Mouse (Mus musculus) limb, embryonic 11.5 days (tissue): ENCODE measurements around the gene C1s2. TPM values are rescaled to one million over a fixed set of nuclear protein-coding genes. Genes with fewer than 3 reads are reported as not detected.
"Not testable (repeated sequence)": the region's sequence is repeated elsewhere in the genome, so short reads cannot be mapped to it uniquely, and the experiment has no call there.

Experiments used
- ATAC-seq: fragments of 200-750 bp; cut with Nextera tagmentation; 2 replicates; pipeline ENCODE4 v1.8.0; 2017; ENCODE audit warnings: low read depth; ENCODE audit not compliant: insufficient number of reproducible peaks, low FRiP score, low TSS enrichment
- DNase-seq: peaks from one replicate; pipeline ENCODE4 v3.0.0-alpha.2; 2015; ENCODE audit warnings: low spot score
- H3K27ac ChIP-seq: fragments of 300-500 bp; sonication (generic); replicated peaks from 2 replicates; pipeline ENCODE4 v1.5.1; 2014; ENCODE audit warnings: low read depth, mild to moderate bottlenecking, low read length
- H3K27me3 ChIP-seq: fragments of 300-500 bp; sonication (generic); 2 replicates; pipeline ENCODE4 v1.6.1; 2014; ENCODE audit warnings: mild to moderate bottlenecking, low read length, mixed read lengths; ENCODE audit not compliant: control insufficient read depth, insufficient read depth
- H3K36me3 ChIP-seq: fragments of 300-500 bp; sonication (generic); 2 replicates; pipeline ENCODE4 v1.6.1; 2014; ENCODE audit warnings: mild to moderate bottlenecking, low read length, moderate library complexity, mixed read lengths; ENCODE audit not compliant: control insufficient read depth, insufficient read depth
- H3K4me1 ChIP-seq: fragments of 300-500 bp; sonication (generic); 2 replicates; pipeline ENCODE4 v1.6.1; 2014; ENCODE audit warnings: low read length, mixed read lengths; ENCODE audit not compliant: control insufficient read depth, insufficient read depth
- H3K4me2 ChIP-seq: fragments of 300-500 bp; sonication (generic); 2 replicates; pipeline ENCODE4 v1.6.1; 2014; ENCODE audit warnings: low read depth, mild to moderate bottlenecking, moderate library complexity; ENCODE audit not compliant: severe bottlenecking
- H3K4me3 ChIP-seq: fragments of 300-500 bp; sonication (generic); 2 replicates; pipeline ENCODE4 v1.5.1; 2014; ENCODE audit warnings: low read depth, low read length
- H3K9ac ChIP-seq: fragments of 300-500 bp; sonication (generic); 2 replicates; pipeline ENCODE4 v1.6.1; 2014; ENCODE audit warnings: mild to moderate bottlenecking, low read length
- H3K9me3 ChIP-seq: fragments of 300-500 bp; sonication (generic); 2 replicates; pipeline ENCODE4 v1.6.1; 2016; ENCODE audit warnings: low read length; ENCODE audit not compliant: control insufficient read depth
- WGBS: fragments of 180-500 bp; shearing (Covaris S2); extraction: QIAGEN DNeasy Blood & Tissue Kit; methylation state at CpG from one replicate; pipeline ENCODE4 v1.1.7; 2014; 5-methylcytosine and 5-hydroxymethylcytosine counted together
- polyA plus RNA-seq: library from polyadenylated mRNA; unstranded; fragments of >200 nt; fragmentation: Nextera tagmentation; extraction: Ambion mirVana; gene quantifications from 2 replicates; pipeline ENCODE4 v1.2.1, GENCODE M21; 2014

C1s2 gene
- polyA plus RNA-seq, 1 experiment from 2014 or later = not detected

DNA sequence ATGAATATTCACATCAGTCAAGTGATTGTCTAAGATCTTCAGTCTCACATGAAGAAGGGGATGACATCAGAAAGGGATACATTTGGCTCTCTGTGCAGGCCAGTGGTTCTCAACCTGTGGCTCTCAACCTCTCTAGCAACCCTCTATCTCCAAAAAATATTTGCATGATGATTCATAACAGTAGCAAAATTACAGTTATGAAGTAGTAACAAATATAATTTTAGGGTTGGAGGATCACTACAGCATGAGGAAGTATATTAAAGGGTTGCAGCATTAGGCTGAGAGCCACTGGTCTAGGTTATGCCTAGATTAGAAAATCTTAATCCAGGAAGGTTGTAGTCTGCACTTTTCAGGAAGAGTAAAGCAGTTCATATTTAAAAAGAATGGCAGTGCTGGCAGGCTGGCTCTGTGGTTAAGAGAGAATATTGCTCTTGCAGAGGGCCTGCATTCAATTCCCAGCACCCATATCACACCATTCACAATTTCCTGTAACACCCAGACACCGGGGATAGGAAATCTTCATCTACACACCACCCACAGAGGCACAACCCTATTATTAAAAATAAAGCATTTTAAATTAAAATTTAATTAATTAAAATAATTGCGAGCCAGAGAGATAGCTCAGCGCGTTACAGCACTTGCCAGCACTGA lies 25.4 kb upstream of the C1s2 start:
- Histone ChIP-seq H3K27me3 (no peaks in the 10 kb centered on the region), H3K36me3 (no peaks in the 10 kb centered on the region), H3K27ac (no peak overlapping the region), H3K9ac (no peak overlapping the region), H3K4me3 (no peak overlapping the region), H3K9me3 (no peaks in the 10 kb centered on the region), H3K4me1 (no peaks in the 10 kb centered on the region), H3K4me2 (no peak overlapping the region)
- 94% methylated on average over 4 of the region's 4 CpGs for WGBS
- ATAC-seq = no peak
- DNase-seq = no peak

DNA sequence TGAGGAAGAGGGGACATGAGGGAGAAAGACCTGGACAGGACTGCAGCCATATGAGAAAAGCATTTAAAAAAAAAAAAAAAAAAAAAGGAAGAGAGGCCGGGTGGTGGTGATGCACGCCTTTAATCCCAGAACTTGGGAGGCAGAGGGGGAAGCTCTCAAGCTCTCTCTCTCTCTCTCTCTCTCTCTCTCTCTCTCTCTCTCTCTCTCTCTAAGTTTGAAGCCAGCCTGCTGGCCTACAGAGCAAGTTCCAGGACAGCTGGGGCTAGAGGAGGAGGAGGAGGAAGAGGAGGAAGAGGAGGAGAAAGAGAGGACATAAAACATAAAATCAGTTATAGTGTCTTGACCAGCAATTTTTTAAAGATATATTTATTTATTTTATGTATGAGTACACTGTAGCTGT lies 22.2 kb upstream of the C1s2 start:
- H3K27ac ChIP-seq = no peak overlapping the region
- ATAC-seq (no peak), DNase-seq (no peak)
- WGBS = 80% methylated on average over 2 of the region's 2 CpGs
- 0 out of 2 replicates have a peak, but pooled peaks cover 2% of the 10 kb centered on the region for H3K9me3 ChIP-seq
- H3K4me1 ChIP-seq = no peaks in the 10 kb centered on the region
- no peak overlapping the region for H3K4me3 ChIP-seq
- no peaks in the 10 kb centered on the region for H3K27me3 ChIP-seq
- H3K4me2 ChIP-seq = no peak overlapping the region
- no peaks in the 10 kb centered on the region for H3K36me3 ChIP-seq
- no peak overlapping the region for H3K9ac ChIP-seq

DNA sequence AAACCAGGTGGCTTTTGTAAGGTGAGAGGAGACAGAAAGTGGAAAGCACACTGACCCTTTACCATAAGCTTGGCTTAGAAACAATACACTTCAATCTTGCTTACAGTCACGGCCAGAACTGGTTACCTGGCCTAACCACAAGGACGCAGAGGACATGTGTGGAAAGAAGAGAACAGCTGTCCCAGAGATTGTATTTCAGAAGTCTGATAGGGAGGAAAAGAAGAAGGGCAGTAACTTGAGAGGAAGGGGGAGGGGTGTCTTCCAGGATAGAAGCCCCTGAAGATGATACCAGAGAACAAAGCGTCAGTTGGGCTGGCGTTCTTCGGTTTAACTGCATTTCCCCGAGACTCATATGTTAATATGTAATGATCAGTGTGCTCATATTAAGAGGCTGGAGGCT lies 20.0 kb upstream of the C1s2 start:
- ATAC-seq (no peak), DNase-seq (no peak)
- WGBS = 71% methylated on average over 6 of the region's 6 CpGs
- H3K4me1 ChIP-seq = no peaks in the 10 kb centered on the region
- no peak overlapping the region for H3K4me2 ChIP-seq
- H3K27ac ChIP-seq = no peak overlapping the region
- H3K9ac ChIP-seq = no peak overlapping the region
- no peaks in the 10 kb centered on the region for H3K27me3 ChIP-seq
- 0 out of 2 replicates have a peak, but pooled peaks cover 2% of the 10 kb centered on the region for H3K9me3 ChIP-seq
- H3K36me3 ChIP-seq = no peaks in the 10 kb centered on the region
- H3K4me3 ChIP-seq = no peak overlapping the region

DNA sequence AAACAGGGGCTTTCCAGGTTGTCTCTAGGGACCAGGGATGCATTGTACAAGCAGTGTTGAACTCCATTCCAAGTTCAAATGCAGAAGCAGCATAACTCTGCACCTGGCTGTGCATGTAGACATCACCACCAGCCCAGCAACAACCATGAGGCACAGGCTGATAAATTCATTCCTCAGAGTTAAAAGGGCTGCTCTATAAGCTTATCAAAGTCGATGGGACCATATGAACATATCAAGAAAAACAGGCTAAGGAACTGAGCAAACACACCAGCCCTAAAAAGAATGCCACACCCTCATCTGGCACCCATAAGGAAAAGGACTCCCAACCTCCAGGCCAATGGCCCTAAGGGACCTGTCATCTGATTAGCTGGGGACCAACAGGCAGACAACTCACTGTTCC lies 10.5 kb upstream of the C1s2 start:
- no peaks in the 10 kb centered on the region for H3K27me3 ChIP-seq
- no peak overlapping the region for H3K9ac ChIP-seq
- ATAC-seq = no peak
- no peaks in the 10 kb centered on the region for H3K4me1 ChIP-seq
- no peak overlapping the region for H3K4me3 ChIP-seq
- no peak overlapping the region for H3K27ac ChIP-seq
- WGBS = 83% methylated on average over 1 of the region's 1 CpGs
- H3K4me2 ChIP-seq = no peak overlapping the region
- H3K9me3 ChIP-seq = no peaks in the 10 kb centered on the region
- no peaks in the 10 kb centered on the region for H3K36me3 ChIP-seq
- no peak for DNase-seq

DNA sequence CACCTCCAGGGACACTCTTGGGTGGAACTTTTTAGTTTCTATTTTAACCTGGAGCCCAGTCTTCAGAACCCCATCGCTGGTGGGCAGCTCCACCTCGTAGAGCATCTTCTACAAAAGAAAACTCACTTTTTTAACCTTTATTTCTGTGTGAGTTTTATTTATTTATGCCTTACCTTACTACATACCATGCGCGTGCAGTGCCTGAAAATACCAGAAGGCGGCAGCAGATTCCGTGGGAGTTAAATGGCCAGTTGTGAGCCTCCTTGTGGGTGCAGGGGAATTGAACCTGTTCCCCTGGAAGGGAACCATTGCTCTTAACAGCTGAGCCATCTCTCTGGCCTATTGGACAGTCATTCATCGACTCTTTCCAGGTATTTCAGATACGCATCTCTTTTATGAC lies 5.1 kb upstream of the C1s2 start:
- peak; percentile 76 for DNase-seq

DNA sequence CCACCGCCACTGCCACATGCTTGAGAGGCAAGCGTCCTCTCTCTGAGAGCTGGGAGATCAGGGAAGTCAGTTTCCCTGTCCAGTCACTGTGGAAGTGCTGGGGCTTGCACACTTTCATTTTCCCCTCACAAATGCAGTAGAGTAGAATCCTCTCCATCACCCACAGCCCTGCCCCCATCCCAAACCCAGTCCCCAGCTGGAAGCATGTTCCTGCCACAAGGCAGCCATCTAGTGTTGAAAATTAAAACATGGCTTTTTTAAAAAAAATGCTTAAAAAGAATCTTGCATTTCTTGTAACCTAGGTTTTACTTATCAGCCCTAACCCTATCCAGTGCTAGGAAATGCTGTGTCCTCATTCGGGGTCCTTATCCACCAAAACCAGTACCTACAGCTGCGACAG lies 4.2 kb upstream of the C1s2 start:
- Histone ChIP-seq H3K4me2 (no peak overlapping the region), H3K27me3 (no peaks in the 10 kb centered on the region), H3K9me3 (no peaks in the 10 kb centered on the region), H3K9ac (no peak overlapping the region), H3K4me1 (no peaks in the 10 kb centered on the region), H3K27ac (no peak overlapping the region), H3K36me3 (no peaks in the 10 kb centered on the region), H3K4me3 (no peak overlapping the region)
- ATAC-seq (no peak), DNase-seq (no peak)
- WGBS = 84% methylated on average over 4 of the region's 4 CpGs

More for the DNA sequence above, 5.1 kb upstream of the C1s2 start:
- Histone ChIP-seq H3K27me3 (no peaks in the 10 kb centered on the region), H3K36me3 (no peaks in the 10 kb centered on the region), H3K4me2 (no peak overlapping the region), H3K9me3 (no peaks in the 10 kb centered on the region), H3K4me1 (no peaks in the 10 kb centered on the region), H3K9ac (no peak overlapping the region), H3K4me3 (no peak overlapping the region), H3K27ac (no peak overlapping the region)
- 40% methylated on average over 8 of the region's 8 CpGs for WGBS
- ATAC-seq = no peak

DNA sequence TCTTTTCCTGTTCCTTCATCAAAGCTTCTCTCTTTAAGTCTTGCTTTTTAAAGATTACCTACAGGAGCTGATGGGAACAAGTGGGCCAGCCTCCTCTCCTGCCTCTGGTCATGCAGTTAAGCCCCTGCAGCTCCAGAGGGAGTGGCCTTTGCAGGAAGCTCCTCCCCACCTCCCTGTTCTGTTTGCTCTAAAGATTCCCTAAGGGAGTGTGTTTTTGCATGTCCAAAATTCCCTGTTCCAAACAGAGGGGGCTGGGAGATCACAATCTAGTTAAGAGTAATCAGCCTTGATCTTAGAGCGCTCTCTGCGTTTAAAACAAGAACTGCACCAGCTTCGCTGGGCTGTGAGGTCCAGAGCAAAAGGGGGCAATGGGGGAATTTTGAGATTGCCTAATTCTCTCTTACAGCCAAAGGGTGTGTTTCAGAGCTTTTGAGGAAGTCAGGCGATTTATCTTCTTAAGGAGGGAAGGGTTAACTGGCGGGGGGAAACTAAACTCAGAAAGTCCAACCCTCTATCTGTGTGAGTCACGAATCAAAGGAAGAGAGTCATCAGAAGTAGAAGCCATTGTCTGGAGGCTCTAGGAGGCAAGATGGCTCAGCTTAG lies 1.1 kb upstream of the C1s2 start:
- not testable (repeated sequence) for H3K4me2 ChIP-seq, H3K9ac ChIP-seq, ATAC-seq, H3K27ac ChIP-seq, H3K27me3 ChIP-seq, H3K4me1 ChIP-seq, H3K4me3 ChIP-seq, DNase-seq, H3K36me3 ChIP-seq, H3K9me3 ChIP-seq
- WGBS = 43% methylated on average over 6 of the region's 6 CpGs

DNA sequence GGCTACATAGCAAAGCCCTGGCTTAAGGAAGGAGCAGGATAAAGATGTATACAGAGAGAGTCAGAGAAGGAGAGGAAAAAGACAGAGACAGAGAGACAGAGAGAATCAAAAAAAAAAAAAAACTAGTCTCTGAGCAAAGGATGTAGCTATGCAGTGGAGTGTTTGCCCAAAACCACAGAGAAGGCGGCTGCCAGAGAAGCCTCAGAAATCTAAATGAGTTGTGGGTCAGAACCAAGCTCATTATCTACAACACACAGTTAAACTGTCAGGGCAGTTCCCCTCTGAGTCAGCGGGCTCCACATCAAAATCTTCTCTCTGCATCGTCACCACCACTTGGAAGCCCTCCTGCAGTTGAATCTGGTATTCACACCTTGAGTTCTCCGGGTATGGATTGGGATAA lies 5.1 kb downstream of the C1s2 start:
- DNase-seq (no peak), ATAC-seq (no peak)
- Histone ChIP-seq H3K9me3 (no peaks in the 10 kb centered on the region), H3K4me3 (no peak overlapping the region), H3K4me1 (no peaks in the 10 kb centered on the region), H3K36me3 (no peaks in the 10 kb centered on the region), H3K9ac (no peak overlapping the region), H3K4me2 (no peak overlapping the region), H3K27me3 (no peaks in the 10 kb centered on the region), H3K27ac (no peak overlapping the region)
- 86% methylated on average over 4 of the region's 4 CpGs for WGBS

DNA sequence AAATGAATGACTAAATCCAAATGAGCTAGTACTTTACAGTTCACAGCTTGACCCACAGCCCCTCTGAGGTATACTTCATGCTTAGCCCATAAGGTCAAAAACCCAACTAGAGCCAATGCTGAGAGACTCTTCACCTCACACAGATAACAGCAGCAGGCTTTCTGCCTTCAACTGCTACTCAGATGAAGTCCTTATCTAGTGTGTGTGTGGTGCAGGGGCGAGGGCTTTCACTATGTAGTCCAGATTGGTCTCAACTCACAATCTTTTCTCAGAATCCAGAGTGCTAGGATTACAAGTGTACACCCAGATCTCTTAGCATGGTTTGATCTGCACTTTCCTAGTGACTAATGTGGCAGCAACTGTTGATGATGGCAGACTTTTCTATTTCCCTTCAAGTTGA lies 9.7 kb downstream of the C1s2 start:
- WGBS = 61% methylated on average over 1 of the region's 1 CpGs
- not testable (repeated sequence) for H3K36me3 ChIP-seq, H3K4me3 ChIP-seq, DNase-seq, H3K4me1 ChIP-seq, H3K27ac ChIP-seq, H3K4me2 ChIP-seq, ATAC-seq, H3K9me3 ChIP-seq, H3K9ac ChIP-seq, H3K27me3 ChIP-seq
